Mouse (Mus musculus) heart, embryonic 12.5 days (tissue): ENCODE measurements at regions not wholly inside any gene's neighbourhood (a gene's known extent, or its start where the extent isn't known, plus 50 kb on each side); places are given as distances from the start of the nearest gene placed in this dataset.

ENCODE experiments used
- ATAC-seq: fragments of 200-750 bp; cut with Nextera tagmentation; 2 replicates; pipeline ENCODE4 v1.8.0; 2017; ENCODE audit warnings: moderate TSS enrichment, moderate library complexity; ENCODE audit not compliant: insufficient number of reproducible peaks, low FRiP score
- H3K27ac ChIP-seq: fragments of 300-500 bp; sonication (generic); 2 replicates; pipeline ENCODE4 v1.5.1; 2016; ENCODE audit warnings: mild to moderate bottlenecking, moderate library complexity; ENCODE audit not compliant: poor library complexity, severe bottlenecking
- H3K27me3 ChIP-seq: fragments of 300-500 bp; sonication (generic); replicated peaks from 2 replicates; pipeline ENCODE4 v1.6.1; 2016; ENCODE audit warnings: mild to moderate bottlenecking, moderate library complexity
- H3K36me3 ChIP-seq: fragments of 300-500 bp; sonication (generic); 2 replicates; pipeline ENCODE4 v1.6.1; 2016; ENCODE audit warnings: mild to moderate bottlenecking, moderate library complexity
- H3K4me1 ChIP-seq: fragments of 300-500 bp; sonication (generic); replicated peaks from 2 replicates; pipeline ENCODE4 v1.6.1; 2016; ENCODE audit warnings: mild to moderate bottlenecking
- H3K4me2 ChIP-seq: fragments of 300-500 bp; sonication (generic); 2 replicates; pipeline ENCODE4 v1.6.1; 2016; ENCODE audit warnings: mild to moderate bottlenecking, moderate library complexity
- H3K4me3 ChIP-seq: fragments of 300-500 bp; sonication (generic); 2 replicates; pipeline ENCODE4 v1.5.1; 2016; ENCODE audit warnings: mild to moderate bottlenecking
- H3K9ac ChIP-seq: fragments of 300-500 bp; sonication (generic); 2 replicates; pipeline ENCODE4 v1.6.1; 2016; ENCODE audit warnings: mild to moderate bottlenecking, moderate library complexity
- H3K9me3 ChIP-seq: fragments of 300-500 bp; sonication (generic); replicated peaks from 2 replicates; pipeline ENCODE4 v1.6.1; 2016; ENCODE audit warnings: mild to moderate bottlenecking, moderate library complexity
- WGBS: fragments of 180-500 bp; shearing (Covaris S2); methylation state at CpG from one replicate; pipeline ENCODE4 v1.1.7; 2016; 5-methylcytosine and 5-hydroxymethylcytosine counted together

DNA sequence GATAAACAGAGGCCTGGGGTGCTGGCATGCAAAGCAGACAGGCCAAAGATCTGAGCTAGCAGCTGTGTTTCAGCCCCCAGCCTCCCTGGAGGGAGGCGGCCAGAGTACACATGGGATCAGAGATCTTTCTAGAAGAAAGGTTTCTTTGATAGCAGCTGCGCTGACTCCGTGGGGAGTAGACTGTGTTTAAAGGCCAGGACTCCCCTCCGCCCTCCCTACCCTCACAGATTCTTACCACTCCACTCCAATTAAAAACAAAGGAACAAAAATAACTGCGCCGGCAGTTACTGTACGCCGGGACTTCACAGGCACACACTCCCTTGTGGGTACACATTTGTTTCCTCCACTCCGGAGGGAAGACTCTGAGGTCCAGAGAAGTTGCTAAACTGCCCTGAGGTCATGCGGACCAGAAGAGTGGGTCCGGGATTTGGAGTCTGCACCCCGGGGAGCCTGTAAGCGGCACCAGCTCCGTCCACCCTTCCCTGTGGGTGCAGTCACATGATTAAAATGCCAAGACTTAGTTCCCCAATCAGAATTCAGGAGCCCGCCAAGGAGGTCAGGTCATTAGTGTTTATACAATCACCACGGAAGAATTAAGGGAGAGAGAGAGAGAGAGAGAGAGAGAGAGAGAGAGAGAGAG lies 411.5 kb downstream of the Zfp536 start:
- Histone ChIP-seq H3K9me3 (no peaks in the 10 kb centered on the region), H3K27me3 (no peaks in the 10 kb centered on the region; the same call in 1 of the 2 replicates), H3K4me3 (peak overlapping the region; percentile 47), H3K27ac (peak overlapping the region; percentile 22), H3K9ac (peak overlapping the region; percentile 12), H3K4me1 (peaks cover 15% of the 10 kb centered on the region), H3K36me3 (no peaks in the 10 kb centered on the region), H3K4me2 (peak overlapping the region; percentile 79)
- peak; percentile 30; the same call in 1 of the 2 replicates for ATAC-seq
- WGBS: 3% methylated on average over 16 of the region's 16 CpGs

DNA sequence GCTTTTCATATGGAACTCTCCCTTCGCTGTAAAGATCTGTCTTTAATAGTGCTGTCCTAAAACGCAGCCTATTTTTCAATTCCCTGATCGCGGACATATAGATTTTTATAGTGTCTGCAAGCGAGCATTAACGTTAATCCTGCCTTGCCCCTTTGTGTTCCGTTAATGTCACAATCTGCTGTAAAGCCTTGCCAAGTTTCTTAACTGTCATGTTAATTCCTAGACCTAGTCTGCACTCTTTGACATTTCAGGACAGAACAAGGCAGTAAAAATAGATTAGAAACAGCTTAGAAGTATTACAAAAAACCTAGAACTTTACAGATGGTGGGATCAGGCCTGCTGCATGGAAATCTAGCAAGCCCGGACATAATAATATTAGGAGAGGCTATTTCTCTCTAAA lies 410.6 kb downstream of the Zfp536 start:
- H3K4me2 ChIP-seq: peak overlapping the region; percentile 79
- no peaks in the 10 kb centered on the region for H3K27me3 ChIP-seq
- peak overlapping the region; percentile 35; the same call in 1 of the 2 replicates for H3K27ac ChIP-seq
- ATAC-seq: no peak
- peak overlapping the region; percentile 47; the same call in 1 of the 2 replicates for H3K4me3 ChIP-seq
- H3K36me3 ChIP-seq: no peaks in the 10 kb centered on the region
- H3K4me1 ChIP-seq: peaks cover 15% of the 10 kb centered on the region
- H3K9ac ChIP-seq: 0 out of 2 replicates have a peak overlapping the region, but pooled peaks have one; percentile 12
- no peaks in the 10 kb centered on the region for H3K9me3 ChIP-seq
- 55% methylated on average over 8 of the region's 8 CpGs for WGBS

DNA sequence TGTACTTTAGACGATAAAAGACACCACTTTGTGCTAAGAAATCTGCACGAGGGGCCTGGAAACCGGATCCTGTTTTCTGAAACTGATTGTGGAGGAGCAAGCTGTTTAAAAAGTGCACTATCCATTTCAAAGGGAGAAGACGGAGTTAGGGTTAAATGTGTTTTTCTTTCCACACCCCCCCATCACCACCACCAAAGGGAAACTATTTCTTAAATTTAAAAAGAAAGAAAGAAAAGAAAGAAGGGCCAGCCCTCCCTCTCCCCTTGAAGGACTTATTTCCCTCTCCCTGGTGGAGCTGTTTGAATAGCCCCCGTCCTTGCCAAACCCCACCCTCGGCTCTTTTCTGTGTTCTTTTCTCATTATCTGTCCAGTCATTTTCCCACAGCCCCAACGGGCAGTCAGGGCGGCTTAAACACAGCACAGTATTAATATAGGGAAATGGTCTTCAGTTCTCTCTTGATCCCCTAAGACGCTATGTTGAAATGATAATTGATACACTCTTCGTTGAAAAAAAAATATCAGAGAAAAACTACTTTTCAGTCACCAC lies 409.7 kb downstream of the Zfp536 start:
- Histone ChIP-seq H3K27me3 (no peaks in the 10 kb centered on the region), H3K4me3 (no peak overlapping the region), H3K36me3 (no peaks in the 10 kb centered on the region), H3K9me3 (no peaks in the 10 kb centered on the region), H3K27ac (peak overlapping the region; percentile 35), H3K4me2 (no peak overlapping the region; the same call in 1 of the 2 replicates), H3K4me1 (peaks cover 15% of the 10 kb centered on the region), H3K9ac (no peak overlapping the region)
- WGBS: 25% methylated on average over 10 of the region's 10 CpGs
- no peak; the same call in 1 of the 2 replicates for ATAC-seq

DNA sequence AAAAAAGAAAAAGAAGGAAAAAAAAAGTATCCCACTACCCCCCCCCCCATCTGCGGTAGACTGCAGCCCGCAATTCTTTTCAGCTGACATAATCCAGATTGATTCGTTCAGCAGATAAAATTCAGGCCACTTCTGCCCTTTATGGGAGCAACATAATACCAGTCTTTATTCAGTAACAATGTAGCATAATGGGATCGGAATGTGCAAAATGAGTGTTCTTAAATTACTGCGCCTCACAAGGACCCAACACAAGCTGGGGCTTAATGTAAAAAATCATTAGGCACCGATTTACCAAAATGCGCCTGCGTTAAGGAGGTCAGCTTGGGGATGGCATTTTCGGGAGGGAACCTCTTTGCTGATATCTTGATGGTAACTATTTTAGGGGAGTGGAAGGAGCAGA lies 409.2 kb downstream of the Zfp536 start:
- 57% methylated on average over 9 of the region's 9 CpGs for WGBS
- no peak overlapping the region for H3K9ac ChIP-seq
- H3K4me1 ChIP-seq: peaks cover 15% of the 10 kb centered on the region
- no peak overlapping the region for H3K27ac ChIP-seq
- H3K4me3 ChIP-seq: no peak overlapping the region
- no peaks in the 10 kb centered on the region for H3K9me3 ChIP-seq
- no peak overlapping the region for H3K4me2 ChIP-seq
- no peaks in the 10 kb centered on the region for H3K27me3 ChIP-seq
- H3K36me3 ChIP-seq: no peaks in the 10 kb centered on the region
- no peak for ATAC-seq

DNA sequence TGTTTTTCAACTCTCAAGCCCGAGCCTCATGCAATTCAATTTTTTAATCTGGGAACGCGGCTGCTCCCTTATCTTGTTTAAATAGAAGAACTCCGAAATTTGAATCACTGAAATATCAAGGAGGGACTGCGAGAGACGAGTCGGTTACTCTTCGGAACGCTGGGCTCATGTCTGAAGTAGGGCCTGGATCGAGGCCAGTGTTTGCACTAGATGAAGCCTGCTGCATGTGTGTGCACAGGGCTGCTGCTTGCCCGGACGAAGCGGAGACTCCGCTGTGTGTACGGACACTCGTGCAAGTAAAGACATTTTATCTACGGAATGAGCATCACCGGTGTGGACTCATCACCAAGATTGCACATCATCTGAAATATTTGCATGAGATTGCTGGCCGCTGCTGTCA lies 407.4 kb downstream of the Zfp536 start:
- Histone ChIP-seq H3K9ac (no peak overlapping the region), H3K36me3 (no peaks in the 10 kb centered on the region), H3K27me3 (no peaks in the 10 kb centered on the region), H3K4me3 (no peak overlapping the region), H3K4me1 (peaks cover 15% of the 10 kb centered on the region), H3K4me2 (no peak overlapping the region), H3K27ac (no peak overlapping the region), H3K9me3 (no peaks in the 10 kb centered on the region)
- WGBS: 75% methylated on average over 19 of the region's 19 CpGs
- no peak for ATAC-seq

- WGBS: 41% methylated on average over 4 of the region's 4 CpGs
- Histone ChIP-seq H3K4me1 (no peaks in the 10 kb centered on the region), H3K4me3 (no peak overlapping the region), H3K36me3 (no peaks in the 10 kb centered on the region), H3K27ac (no peak overlapping the region), H3K9ac (no peak overlapping the region), H3K9me3 (no peaks in the 10 kb centered on the region), H3K4me2 (no peak overlapping the region), H3K27me3 (no peaks in the 10 kb centered on the region)
- no peak for ATAC-seq
Measured at GRCm38 (mm10) chr7:37369698-37370097, 403.7 kb downstream of the Zfp536 start.

- no peak overlapping the region for H3K9ac ChIP-seq
- WGBS: 15% methylated on average over 11 of the region's 11 CpGs
Measured at GRCm38 (mm10) chr7:37373864-37374263, 399.6 kb downstream of the Zfp536 start.

GRCm38 (mm10) chr7:37375044-37375443 lies 398.4 kb downstream of the Zfp536 start:
- ATAC-seq: no peak
- H3K27me3 ChIP-seq: peaks cover 11% of the 10 kb centered on the region; the same call in 1 of the 2 replicates
- no peak overlapping the region for H3K9ac ChIP-seq
- no peak overlapping the region for H3K4me3 ChIP-seq
- H3K9me3 ChIP-seq: no peaks in the 10 kb centered on the region
- no peaks in the 10 kb centered on the region for H3K36me3 ChIP-seq
- H3K4me2 ChIP-seq: no peak overlapping the region
- H3K4me1 ChIP-seq: peaks cover 16% of the 10 kb centered on the region
- no peak overlapping the region for H3K27ac ChIP-seq
- 72% methylated on average over 9 of the region's 9 CpGs for WGBS

More at GRCm38 (mm10) chr7:37373864-37374263, 399.6 kb downstream of the Zfp536 start:
- Histone ChIP-seq H3K4me2 (no peak overlapping the region), H3K4me1 (peaks cover 16% of the 10 kb centered on the region), H3K27ac (no peak overlapping the region), H3K36me3 (no peaks in the 10 kb centered on the region), H3K9me3 (no peaks in the 10 kb centered on the region), H3K27me3 (peaks cover 11% of the 10 kb centered on the region; the same call in 1 of the 2 replicates), H3K4me3 (no peak overlapping the region)
- no peak for ATAC-seq

DNA sequence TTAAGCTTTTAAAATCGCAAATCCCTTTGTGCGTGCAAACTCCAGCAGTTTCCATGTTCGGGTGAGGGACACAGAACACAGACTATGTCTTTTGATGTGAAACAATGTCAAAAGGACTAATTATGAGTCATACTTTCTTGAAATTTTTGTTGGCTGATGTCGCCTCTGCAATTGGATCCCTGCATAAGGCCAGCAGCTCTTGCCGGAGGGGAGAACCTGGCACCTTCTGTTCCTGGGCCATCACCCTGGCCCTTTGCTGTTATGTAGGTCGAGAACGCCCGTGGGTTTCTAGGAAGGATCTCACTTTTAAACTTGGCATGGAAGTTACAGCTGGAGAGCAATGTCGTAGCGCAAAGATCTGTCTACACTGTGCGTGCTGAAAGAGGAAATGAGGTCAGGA lies 397.9 kb downstream of the Zfp536 start:
- Histone ChIP-seq H3K27me3 (peaks cover 11% of the 10 kb centered on the region; the same call in 1 of the 2 replicates), H3K4me1 (peaks cover 16% of the 10 kb centered on the region), H3K9me3 (no peaks in the 10 kb centered on the region), H3K9ac (no peak overlapping the region), H3K4me3 (no peak overlapping the region), H3K4me2 (no peak overlapping the region), H3K36me3 (no peaks in the 10 kb centered on the region), H3K27ac (no peak overlapping the region)
- WGBS: 62% methylated on average over 11 of the region's 11 CpGs
- no peak for ATAC-seq

GRCm38 (mm10) chr7:37376207-37376606 lies 397.2 kb downstream of the Zfp536 start:
- Histone ChIP-seq H3K9me3 (no peaks in the 10 kb centered on the region), H3K4me1 (peaks cover 16% of the 10 kb centered on the region), H3K4me2 (no peak overlapping the region), H3K27me3 (peaks cover 11% of the 10 kb centered on the region; the same call in 1 of the 2 replicates), H3K9ac (no peak overlapping the region), H3K36me3 (no peaks in the 10 kb centered on the region), H3K27ac (no peak overlapping the region), H3K4me3 (no peak overlapping the region)
- WGBS: 14% methylated on average over 6 of the region's 6 CpGs
- no peak for ATAC-seq

GRCm38 (mm10) chr7:37377889-37378521 lies 395.4 kb downstream of the Zfp536 start:
- Histone ChIP-seq H3K27ac (no peak overlapping the region), H3K4me3 (no peak overlapping the region), H3K4me2 (peak overlapping the region; percentile 50), H3K9me3 (no peaks in the 10 kb centered on the region), H3K4me1 (peaks cover 16% of the 10 kb centered on the region), H3K9ac (no peak overlapping the region), H3K36me3 (no peaks in the 10 kb centered on the region), H3K27me3 (peaks cover 11% of the 10 kb centered on the region; the same call in 1 of the 2 replicates)
- 38% methylated on average over 19 of the region's 19 CpGs for WGBS
- ATAC-seq: peak; percentile 11; the same call in 1 of the 2 replicates
